13 mouse cellular contexts compared by ENCODE assay signal in the genomic region with DNA sequence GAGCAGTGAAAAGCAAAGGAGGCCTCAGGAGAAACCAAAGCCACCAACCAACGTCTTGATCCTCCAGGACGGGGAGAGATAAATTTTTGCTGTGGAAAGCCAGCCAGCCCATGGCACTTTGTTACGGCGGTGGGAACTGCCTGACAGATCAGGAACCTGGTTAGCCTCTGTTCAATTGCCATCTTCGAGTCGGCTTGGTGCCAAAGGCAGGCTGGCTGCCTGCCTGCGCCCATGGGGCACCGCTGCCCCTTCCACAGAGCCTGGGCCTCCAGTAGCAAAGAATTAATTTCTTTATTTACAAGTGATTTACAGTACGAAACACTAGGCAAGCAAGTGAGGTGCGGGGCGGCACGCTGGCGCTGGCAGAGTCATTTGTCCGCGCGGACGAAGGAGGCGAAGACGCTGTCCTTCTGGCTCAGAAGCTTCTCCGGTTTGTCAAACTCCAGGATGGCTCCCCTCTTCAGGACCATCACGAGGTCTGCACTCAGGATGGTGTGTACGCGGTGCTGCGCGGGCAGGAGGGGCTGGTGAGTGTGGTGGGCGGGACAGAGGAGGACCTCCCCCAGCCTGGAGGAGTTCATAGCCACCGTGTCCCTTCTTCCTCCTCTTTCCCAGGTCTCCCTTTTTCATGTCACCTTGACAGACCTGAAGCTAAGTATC. TPM values are rescaled to one million over a fixed set of nuclear protein-coding genes. Genes with fewer than 3 reads are reported as not detected.
DNase-seq lines count a peak whose midpoint lies in the region; ATAC-seq and TF ChIP-seq lines count a peak whose summit lies in the region.
"Had no signal": no experiment of that assay in that cellular context is flagged by ENCODE, and none has a peak within 500 bp of the region (broad histone marks: within the 10 kb centered on the region; RNA-seq: fewer than 3 reads in every experiment).

No protein-coding gene starts in this region.

- no peaks in the 10 kb centered on the region for H3K9me3 ChIP-seq in hindbrain, embryonic 13.5 days
- H3K9me3 ChIP-seq in hindbrain, embryonic 11.5 days (ENCODE audit: control insufficient read depth, low read length): no peaks in the 10 kb centered on the region
- H3K9me3 ChIP-seq: embryonic facial prominence, embryonic 12.5 days had no signal

- no peak for TF ChIP-seq CTCF in lung, adult 2 months (IDR thresholded peaks at IDR 0.05; ENCODE audit: insufficient read depth, low read length)

- no peak for TF ChIP-seq POLR2A in lung, adult 2 months (IDR thresholded peaks at IDR 0.05; ENCODE audit: borderline replicate concordance, extremely low read depth, low read depth, low read length)

- no peak overlapping the region for H3K4me2 ChIP-seq in hindbrain, embryonic 13.5 days
- H3K4me2 ChIP-seq in hindbrain, embryonic 11.5 days (replicated peaks; ENCODE audit: low read depth, low read length): no peak overlapping the region
- H3K4me2 ChIP-seq: embryonic facial prominence, embryonic 12.5 days had no signal

- no peak for DNase-seq in hindbrain, embryonic 11.5 days (ENCODE audit: low spot score)
- DNase-seq in right cerebral cortex, postnatal 4 days: peak; percentile 60
- no peak for DNase-seq in right cerebral cortex, adult 18-20 months
- DNase-seq in cerebellum, postnatal 25 days: peak; percentile 80 to 84
- no peak for DNase-seq in lung, adult 2 months
- DNase-seq in spleen, adult 18-20 months: no peak
- DNase-seq: gastrocnemius, postnatal 36 days; kidney, adult 18-20 months; lung, adult 18-20 months; thymus, adult 18-20 months had no signal

- H3K4me3 ChIP-seq in hindbrain, embryonic 13.5 days: no peak overlapping the region
- no peak overlapping the region for H3K4me3 ChIP-seq in hindbrain, embryonic 11.5 days (ENCODE audit: low read depth, low read length)
- no peak overlapping the region for H3K4me3 ChIP-seq in lung, adult 2 months (replicated peaks; ENCODE audit: extremely low read depth, low read depth, low read length)
- H3K4me3 ChIP-seq: embryonic facial prominence, embryonic 12.5 days had no signal

- no peaks in the 10 kb centered on the region for H3K36me3 ChIP-seq in hindbrain, embryonic 13.5 days
- H3K36me3 ChIP-seq in hindbrain, embryonic 11.5 days (ENCODE audit: control insufficient read depth, insufficient read depth, low read length): no peaks in the 10 kb centered on the region
- H3K36me3 ChIP-seq: embryonic facial prominence, embryonic 12.5 days had no signal

- peaks cover 29% of the 10 kb centered on the region for H3K4me1 ChIP-seq in hindbrain, embryonic 13.5 days (replicated peaks)
- H3K4me1 ChIP-seq in hindbrain, embryonic 11.5 days (replicated peaks; ENCODE audit: control insufficient read depth, insufficient read depth, low read length): no peaks in the 10 kb centered on the region
- no peaks in the 10 kb centered on the region for H3K4me1 ChIP-seq in lung, adult 2 months (ENCODE audit: control insufficient read depth, insufficient read depth, low read length)
- H3K4me1 ChIP-seq: embryonic facial prominence, embryonic 12.5 days had no signal

- H3K27ac ChIP-seq in hindbrain, embryonic 13.5 days: peak overlapping the region; percentile 67
- H3K27ac ChIP-seq in hindbrain, embryonic 11.5 days (ENCODE audit: low read depth, low read length): no peak overlapping the region
- H3K27ac ChIP-seq: embryonic facial prominence, embryonic 12.5 days had no signal

- ATAC-seq in hindbrain, embryonic 13.5 days (ENCODE audit: low FRiP score): no peak
- ATAC-seq in hindbrain, embryonic 11.5 days (ENCODE audit: low FRiP score): no peak
- ATAC-seq: Patski had no signal

- WGBS in hindbrain, embryonic 13.5 days: 73% methylated on average over 27 of the region's 27 CpGs
- 88% methylated on average over 27 of the region's 27 CpGs for WGBS in hindbrain, embryonic 11.5 days
- WGBS in lung, adult 2 months: 76% methylated on average over 27 of the region's 27 CpGs

- peaks cover 7% of the 10 kb centered on the region; the same call in 1 of the 2 replicates for H3K27me3 ChIP-seq in hindbrain, embryonic 13.5 days
- H3K27me3 ChIP-seq in hindbrain, embryonic 11.5 days (ENCODE audit: control insufficient read depth, insufficient read depth, low read length): no peaks in the 10 kb centered on the region

- no peak overlapping the region for H3K9ac ChIP-seq in hindbrain, embryonic 13.5 days
- no peak overlapping the region for H3K9ac ChIP-seq in hindbrain, embryonic 11.5 days (ENCODE audit: low read depth, low read length)
- H3K9ac ChIP-seq: embryonic facial prominence, embryonic 12.5 days had no signal

RNA-seq across cellular contexts. Expression of gene Kcnj11, which starts 3.8 kb away (rescaled TPM):
- 0.88 and 1.6 TPM in 2 replicates for polyA plus RNA-seq in hindbrain, embryonic 13.5 days (2015; fragmentation: Nextera tagmentation; extraction: Ambion mirVana)
- 0.25 and 0.49 TPM in 2 replicates for polyA plus RNA-seq in hindbrain, embryonic 11.5 days (2014; fragmentation: Nextera tagmentation; extraction: Ambion mirVana)
- polyA plus RNA-seq in lung, adult 2 months (2012; rRNA removed): 4.9 and 5.3 TPM in 2 replicates

Comparison
In these comparisons a context has a peak if more than half of its experiments do, and no peak if none do; other contexts are left out.
1. DNase-seq: peak in right cerebral cortex, postnatal 4 days (single experiment) and cerebellum, postnatal 25 days (2 of 2); none in hindbrain, embryonic 11.5 days (single experiment), right cerebral cortex, adult 18-20 months (single experiment), lung, adult 2 months (single experiment) and spleen, adult 18-20 months (0 of 2).